Mouse (Mus musculus): ENCODE results near the gene Pde12. TPM values are rescaled to one million over a fixed set of nuclear protein-coding genes. Genes with fewer than 3 reads are reported as not detected.

Gene Pde12
- polyA plus RNA-seq, 1 experiment from 2014 or later = 12.4 TPM

DNA sequence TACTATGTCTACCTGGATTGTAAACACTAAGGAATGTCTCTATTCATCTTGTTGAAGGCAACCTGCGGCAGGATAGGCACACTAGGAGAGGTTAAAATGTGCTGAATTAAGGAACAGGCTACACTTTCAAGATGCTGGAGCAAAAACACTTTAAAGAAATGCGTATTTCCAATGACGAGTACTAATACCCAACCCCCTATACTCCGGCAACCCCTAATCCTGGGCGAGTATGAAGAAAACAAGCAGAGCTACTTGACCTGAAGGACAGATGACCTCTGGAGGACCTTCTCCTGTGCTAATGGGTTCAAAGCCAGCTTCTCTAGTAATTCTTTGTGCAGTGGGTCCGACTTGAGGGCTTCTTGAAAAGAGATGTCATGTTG, 1.7 kb downstream of the Pde12 start:
- Histone ChIP-seq H3K4me3 (peak overlapping the region; percentile 98), H3K36me3 (peaks cover 29% of the 10 kb centered on the region), H3K27me3 (ENCODE audit: insufficient read depth, poor library complexity, severe bottlenecking) (no peaks in the 10 kb centered on the region), H3K9me3 (no peaks in the 10 kb centered on the region), H3K4me1 (peaks cover 10% of the 10 kb centered on the region), H3K27ac (peak overlapping the region; percentile 97; the same call in 1 of the 2 replicates)
- no peak for DNase-seq (ENCODE audit: low spot score)
- 17% methylated on average over 6 of the region's 6 CpGs for WGBS

DNA sequence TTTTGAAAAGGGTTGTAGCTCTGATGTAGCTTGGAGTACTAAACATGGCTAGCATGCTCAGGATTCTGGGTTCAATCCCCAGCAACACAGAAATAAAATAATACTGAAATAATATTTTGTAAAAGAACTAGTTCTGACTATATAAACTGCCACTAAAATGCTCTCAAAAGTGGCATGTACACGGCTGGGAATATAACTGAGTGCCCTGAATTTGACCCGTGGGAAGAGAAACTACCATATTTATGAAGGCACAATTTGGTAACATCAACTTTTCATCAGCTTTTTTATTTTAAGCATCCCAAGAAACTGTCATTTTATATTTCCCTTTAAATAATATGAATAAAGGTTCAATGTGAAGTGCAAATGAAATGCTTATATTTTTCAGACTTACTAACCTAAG, 5.8 kb downstream of the Pde12 start:
- WGBS = 89% methylated on average over 2 of the region's 2 CpGs
- Histone ChIP-seq H3K27ac (no peak overlapping the region), H3K36me3 (peaks cover 29% of the 10 kb centered on the region), H3K9me3 (no peaks in the 10 kb centered on the region), H3K4me3 (no peak overlapping the region), H3K4me1 (peaks cover 6% of the 10 kb centered on the region; the same call in 1 of the 2 replicates), H3K27me3 (ENCODE audit: insufficient read depth, poor library complexity, severe bottlenecking) (no peaks in the 10 kb centered on the region)
- no peak for DNase-seq (ENCODE audit: low spot score)

DNA sequence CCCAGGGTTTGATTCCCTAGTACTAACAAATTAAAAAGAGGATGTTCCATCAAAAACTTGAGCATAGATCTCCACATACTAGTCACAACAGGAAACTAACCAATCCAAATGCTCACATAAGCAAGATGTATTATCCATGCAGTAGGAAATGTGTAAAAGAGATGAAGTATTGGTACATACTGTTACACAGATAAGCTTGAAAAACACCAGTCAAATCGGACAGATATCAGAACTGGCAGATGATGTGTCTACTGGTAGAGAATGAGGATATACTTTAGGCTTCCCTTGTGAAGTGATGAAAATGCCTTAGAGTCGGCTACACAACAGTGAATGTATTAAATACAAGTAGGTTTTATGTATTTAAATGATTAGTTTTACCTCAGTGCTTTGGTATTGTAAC, 7.2 kb downstream of the Pde12 start:
- peaks cover 41% of the 10 kb centered on the region for H3K36me3 ChIP-seq
- DNase-seq (ENCODE audit: low spot score) = no peak
- no peaks in the 10 kb centered on the region for H3K27me3 ChIP-seq (ENCODE audit: insufficient read depth, poor library complexity, severe bottlenecking)
- peaks cover 6% of the 10 kb centered on the region; the same call in 1 of the 2 replicates for H3K4me1 ChIP-seq
- no peak overlapping the region for H3K4me3 ChIP-seq
- no peak overlapping the region for H3K27ac ChIP-seq
- H3K9me3 ChIP-seq = no peaks in the 10 kb centered on the region
- 87% methylated on average over 2 of the region's 2 CpGs for WGBS

DNA sequence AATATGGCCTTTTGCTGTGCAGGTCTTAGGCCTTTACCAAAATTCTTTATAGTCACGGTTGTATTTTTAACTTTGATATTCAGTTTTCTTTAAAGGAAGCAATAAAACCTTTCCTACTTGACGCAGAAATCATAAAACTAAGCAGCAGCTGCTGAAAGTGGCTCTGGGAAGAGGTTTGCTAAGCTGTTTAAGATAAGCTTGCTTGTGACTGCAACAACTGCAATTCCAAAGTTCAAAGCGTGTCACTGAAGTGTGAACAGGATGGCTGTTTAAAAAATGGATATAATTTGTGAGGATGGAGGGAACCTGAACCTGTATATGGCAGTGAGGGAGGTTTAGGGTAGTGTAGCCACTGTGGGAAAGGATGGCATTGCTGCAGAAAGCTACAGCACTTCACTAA, 7.7 kb downstream of the Pde12 start:
- Histone ChIP-seq H3K4me1 (peaks cover 4% of the 10 kb centered on the region; the same call in 1 of the 2 replicates), H3K27me3 (ENCODE audit: insufficient read depth, poor library complexity, severe bottlenecking) (no peaks in the 10 kb centered on the region), H3K9me3 (no peaks in the 10 kb centered on the region), H3K27ac (no peak overlapping the region), H3K36me3 (peaks cover 45% of the 10 kb centered on the region), H3K4me3 (no peak overlapping the region)
- DNase-seq (ENCODE audit: low spot score) = no peak
- 80% methylated on average over 3 of the region's 3 CpGs for WGBS

GRCm38 (mm10) chr14:26660233-26660632, 9.4 kb downstream of the Pde12 start:
- WGBS = 89% methylated on average over 1 of the region's 1 CpGs
- H3K9me3 ChIP-seq = no peaks in the 10 kb centered on the region
- H3K27ac ChIP-seq = no peak overlapping the region
- no peak overlapping the region for H3K4me3 ChIP-seq
- peaks cover 51% of the 10 kb centered on the region for H3K36me3 ChIP-seq
- no peaks in the 10 kb centered on the region for H3K27me3 ChIP-seq (ENCODE audit: insufficient read depth, poor library complexity, severe bottlenecking)
- no peak for DNase-seq (ENCODE audit: low spot score)
- H3K4me1 ChIP-seq = no peaks in the 10 kb centered on the region

GRCm38 (mm10) chr14:26658178-26658577, 11.5 kb downstream of the Pde12 start:
- no peak for DNase-seq (ENCODE audit: low spot score)
- no peaks in the 10 kb centered on the region for H3K9me3 ChIP-seq
- H3K36me3 ChIP-seq = peaks cover 49% of the 10 kb centered on the region
- no peak overlapping the region for H3K27ac ChIP-seq
- H3K27me3 ChIP-seq (ENCODE audit: insufficient read depth, poor library complexity, severe bottlenecking) = no peaks in the 10 kb centered on the region
- no peak overlapping the region for H3K4me3 ChIP-seq
- no peaks in the 10 kb centered on the region for H3K4me1 ChIP-seq

DNA sequence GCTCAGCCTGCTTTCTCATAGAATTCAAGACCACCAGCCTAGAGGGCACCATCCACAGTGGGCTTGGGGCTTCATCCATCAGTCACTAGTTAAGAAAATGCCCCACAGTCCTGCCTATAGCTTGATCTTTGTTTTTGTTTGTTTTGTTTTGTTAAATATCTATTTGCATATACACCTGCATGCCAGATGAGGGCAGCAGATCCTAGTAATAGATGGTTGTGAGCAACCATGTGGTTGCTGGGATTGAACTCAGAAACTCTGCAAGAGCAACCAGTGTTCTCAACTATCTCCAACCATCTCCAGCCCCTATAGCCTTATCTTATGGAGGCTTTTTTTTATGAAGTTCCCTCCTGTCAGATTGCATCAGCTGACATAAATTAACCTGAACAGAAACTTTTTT, 17.8 kb downstream of the Pde12 start:
- DNase-seq (ENCODE audit: low spot score) = no peak
- no peaks in the 10 kb centered on the region for H3K4me1 ChIP-seq
- H3K27me3 ChIP-seq (ENCODE audit: insufficient read depth, poor library complexity, severe bottlenecking) = no peaks in the 10 kb centered on the region
- peaks cover 79% of the 10 kb centered on the region for H3K36me3 ChIP-seq
- no peak overlapping the region for H3K27ac ChIP-seq
- H3K9me3 ChIP-seq = no peaks in the 10 kb centered on the region
- no peak overlapping the region for H3K4me3 ChIP-seq

GRCm38 (mm10) chr14:26647811-26648210, 21.9 kb downstream of the Pde12 start:
- no peak for DNase-seq (ENCODE audit: low spot score)
- H3K27me3 ChIP-seq (ENCODE audit: insufficient read depth, poor library complexity, severe bottlenecking) = no peaks in the 10 kb centered on the region
- no peak overlapping the region for H3K27ac ChIP-seq
- WGBS = 85% methylated on average over 2 of the region's 2 CpGs
- H3K9me3 ChIP-seq = no peaks in the 10 kb centered on the region
- peaks cover 44% of the 10 kb centered on the region for H3K36me3 ChIP-seq
- no peak overlapping the region for H3K4me3 ChIP-seq
- peaks cover 3% of the 10 kb centered on the region; the same call in 1 of the 2 replicates for H3K4me1 ChIP-seq

DNA sequence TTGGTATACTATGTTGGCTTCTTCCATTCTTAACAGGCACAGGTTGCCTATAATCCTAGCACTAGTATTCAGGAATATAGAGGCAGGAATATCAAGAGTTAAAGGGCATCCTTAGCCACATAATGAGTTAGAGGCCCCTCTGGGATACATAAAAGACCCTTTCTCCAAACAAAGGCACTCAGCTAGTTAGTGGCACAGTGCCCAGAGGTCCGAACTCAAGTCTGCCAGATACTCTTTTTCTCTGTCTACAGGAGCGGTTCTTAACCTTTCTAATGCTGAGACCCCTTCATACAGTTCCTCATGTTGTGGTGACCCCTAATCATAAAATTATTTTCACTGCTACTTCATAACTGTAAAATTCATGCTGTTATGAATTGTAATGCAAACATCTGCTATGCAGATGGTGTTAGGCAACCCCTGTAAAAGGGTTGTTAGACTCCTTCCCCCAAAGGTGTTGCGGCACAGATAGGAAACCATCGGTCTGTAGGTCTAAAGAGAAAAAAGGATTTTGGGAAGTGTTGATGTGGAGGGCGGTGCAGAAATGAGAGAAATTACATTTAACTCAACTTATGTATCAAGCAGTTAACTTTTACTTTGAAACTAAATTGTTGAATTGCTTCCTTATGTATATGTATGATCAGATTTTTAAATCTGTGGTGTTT, 23.6 kb downstream of the Pde12 start:
- DNase-seq (ENCODE audit: low spot score) = no peak
- 89% methylated on average over 5 of the region's 5 CpGs for WGBS
- H3K27ac ChIP-seq = no peak overlapping the region

GRCm38 (mm10) chr14:26643006-26643624, 26.6 kb downstream of the Pde12 start:
- Histone ChIP-seq H3K27ac (no peak overlapping the region), H3K4me3 (no peak overlapping the region), H3K4me1 (peaks cover 9% of the 10 kb centered on the region; the same call in 1 of the 2 replicates), H3K36me3 (peaks cover 12% of the 10 kb centered on the region), H3K27me3 (ENCODE audit: insufficient read depth, poor library complexity, severe bottlenecking) (no peaks in the 10 kb centered on the region), H3K9me3 (no peaks in the 10 kb centered on the region)
- 59% methylated on average over 3 of the region's 3 CpGs for WGBS
- no peak for DNase-seq (ENCODE audit: low spot score)

More for the DNA sequence above, 23.6 kb downstream of the Pde12 start:
- H3K36me3 ChIP-seq = peaks cover 31% of the 10 kb centered on the region
- no peaks in the 10 kb centered on the region for H3K9me3 ChIP-seq
- no peaks in the 10 kb centered on the region for H3K27me3 ChIP-seq (ENCODE audit: insufficient read depth, poor library complexity, severe bottlenecking)
- peaks cover 3% of the 10 kb centered on the region; the same call in 1 of the 2 replicates for H3K4me1 ChIP-seq
- no peak overlapping the region for H3K4me3 ChIP-seq

DNA sequence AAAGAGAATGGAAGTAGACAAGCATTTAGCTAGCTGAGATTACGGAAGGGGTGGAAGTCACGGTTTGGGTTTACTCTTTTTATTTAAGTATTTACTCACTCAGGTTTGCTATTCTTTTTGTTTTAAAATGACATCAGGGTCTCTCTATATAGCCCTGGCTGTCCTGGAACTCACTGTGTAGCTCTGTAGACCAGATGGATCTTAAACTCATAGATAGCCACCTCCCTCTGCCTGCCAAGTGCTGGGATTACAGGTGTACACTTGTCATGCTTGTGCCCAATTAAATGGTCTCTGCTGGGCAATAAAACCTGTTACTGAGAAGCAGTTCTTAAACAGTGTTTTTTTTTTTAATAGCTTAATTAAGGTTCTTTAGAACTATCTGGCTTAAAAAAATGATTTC, 29.7 kb downstream of the Pde12 start:
- DNase-seq (ENCODE audit: low spot score) = no peak

GRCm38 (mm10) chr14:26639251-26639650, 30.4 kb downstream of the Pde12 start:
- Histone ChIP-seq H3K4me3 (peak overlapping the region; percentile 93), H3K4me1 (peaks cover 12% of the 10 kb centered on the region; the same call in 1 of the 2 replicates), H3K27me3 (ENCODE audit: insufficient read depth, poor library complexity, severe bottlenecking) (no peaks in the 10 kb centered on the region), H3K27ac (peak overlapping the region; percentile 99), H3K9me3 (no peaks in the 10 kb centered on the region), H3K36me3 (no peaks in the 10 kb centered on the region)
- 10% methylated on average over 11 of the region's 11 CpGs for WGBS
- DNase-seq (ENCODE audit: low spot score) = no peak

More for the DNA sequence above, 29.7 kb downstream of the Pde12 start:
- Histone ChIP-seq H3K27ac (no peak overlapping the region), H3K27me3 (ENCODE audit: insufficient read depth, poor library complexity, severe bottlenecking) (no peaks in the 10 kb centered on the region), H3K4me1 (peaks cover 12% of the 10 kb centered on the region; the same call in 1 of the 2 replicates), H3K36me3 (no peaks in the 10 kb centered on the region), H3K4me3 (peak overlapping the region; percentile 93), H3K9me3 (no peaks in the 10 kb centered on the region)
- 66% methylated on average over 2 of the region's 2 CpGs for WGBS

GRCm38 (mm10) chr14:26638708-26639084, 31.0 kb downstream of the Pde12 start:
- H3K27me3 ChIP-seq (ENCODE audit: insufficient read depth, poor library complexity, severe bottlenecking) = no peaks in the 10 kb centered on the region
- peak overlapping the region; percentile 99 for H3K27ac ChIP-seq
- peak overlapping the region; percentile 93 for H3K4me3 ChIP-seq
- peaks cover 12% of the 10 kb centered on the region; the same call in 1 of the 2 replicates for H3K4me1 ChIP-seq
- H3K36me3 ChIP-seq = no peaks in the 10 kb centered on the region
- peak; percentile 85 for DNase-seq (ENCODE audit: low spot score)
- no peaks in the 10 kb centered on the region for H3K9me3 ChIP-seq
- 0% methylated on average over 16 of the region's 16 CpGs for WGBS
